Mouse (Mus musculus) adrenal gland, postnatal 25 days (tissue): ENCODE measurements around the gene Nphp4. TPM values are rescaled to one million over a fixed set of nuclear protein-coding genes. Genes with fewer than 3 reads are reported as not detected.
A peak's percentile ranks its signal among the peaks of the same experiment; 100 is the strongest.

Source experiments
- DNase-seq: peaks from one replicate; pipeline ENCODE4 v3.0.0; 2021; ENCODE audit warnings: mixed read lengths
- long read RNA-seq: library from polyadenylated mRNA; stranded (forward); transcript quantifications from one replicate; pipeline ENCODE4 v2.0.0, GENCODE M21; 2021
- total RNA-seq: library from RNA; stranded (reverse); gene quantifications from 2 replicates; pipeline ENCODE4 v1.2.3, GENCODE M21; 2021

Gene Nphp4
- total RNA-seq, result 2.7 and 4.1 TPM in 2 replicates
- long read RNA-seq, partial matches to known transcripts, result 1 of 1 reads
- long read RNA-seq, other reads (novel, unspliced or antisense), result 0 of 1 reads

GRCm38 (mm10) chr4:152476427-152477023 is at the start of gene Nphp4:
Nphp4 (plus strand) TSS chr4:152476706.
- no peak for DNase-seq

- no peak for DNase-seq
Measured at GRCm38 (mm10) chr4:152428259-152428658, 48.2 kb upstream of the Nphp4 start.

DNA sequence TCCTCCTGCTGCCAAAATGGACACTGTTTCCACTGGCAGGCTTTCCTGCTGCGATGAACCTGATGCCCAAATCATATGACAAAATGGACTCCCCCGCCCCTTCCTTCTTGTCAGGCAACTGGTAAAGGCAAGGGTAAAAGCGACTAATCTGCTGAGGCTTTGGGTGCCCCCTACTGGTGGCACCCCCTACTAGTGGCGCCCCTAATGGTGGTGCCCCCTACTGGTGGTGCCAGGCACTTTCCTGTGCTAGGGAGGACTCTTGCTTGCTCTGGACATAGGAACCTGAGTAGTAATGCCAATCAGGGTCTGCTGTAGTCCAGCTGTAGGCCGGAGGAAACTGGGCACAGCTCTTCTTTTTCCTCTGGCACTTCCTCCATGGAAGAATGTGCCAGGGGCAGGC is 44.2 kb upstream of the Nphp4 start:
- DNase-seq, result peak; percentile 54

DNA sequence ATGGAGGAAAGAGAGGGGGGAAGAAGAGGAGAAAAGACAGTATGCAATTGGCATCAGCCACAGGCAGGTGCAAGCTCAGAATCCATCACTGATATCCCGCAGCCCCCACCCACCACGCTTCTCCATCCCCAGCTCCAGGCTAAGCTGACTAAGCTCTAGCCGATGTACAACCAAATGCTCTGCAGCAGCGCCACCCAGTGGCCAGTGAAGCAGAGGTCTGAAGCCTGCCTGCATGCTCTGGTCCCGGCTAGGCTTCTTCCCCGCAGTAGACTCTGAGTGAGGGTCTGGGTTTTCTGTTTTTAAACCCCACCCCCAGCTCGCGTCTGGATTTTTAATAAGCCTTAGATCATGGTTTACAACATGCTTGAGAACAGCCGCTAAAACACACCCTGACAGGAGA is 41.7 kb upstream of the Nphp4 start:
- DNase-seq, result peak; percentile 92

GRCm38 (mm10) chr4:152435255-152435654 is 41.3 kb upstream of the Nphp4 start:
- DNase-seq, result peak; percentile 82

DNA sequence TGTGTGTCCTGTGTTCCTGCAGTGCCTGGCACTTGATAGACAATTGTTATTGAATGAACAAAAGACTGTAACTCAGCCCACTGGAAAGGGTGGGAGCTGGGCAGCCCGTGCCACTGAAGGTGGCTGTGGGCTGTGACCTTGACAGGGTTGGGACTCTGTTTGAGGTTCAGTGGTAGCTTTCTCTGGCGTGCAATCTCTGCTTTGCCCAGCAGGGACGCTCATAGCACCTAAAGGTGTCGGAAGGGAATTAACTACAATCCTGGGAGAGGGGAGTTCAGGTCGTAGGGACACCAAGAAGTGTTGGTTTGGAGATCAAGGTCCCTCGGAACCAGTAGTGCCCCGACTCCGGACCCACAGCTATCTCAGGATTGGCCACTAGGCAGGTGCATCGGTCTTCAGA is 35.6 kb upstream of the Nphp4 start:
- no peak for DNase-seq

DNA sequence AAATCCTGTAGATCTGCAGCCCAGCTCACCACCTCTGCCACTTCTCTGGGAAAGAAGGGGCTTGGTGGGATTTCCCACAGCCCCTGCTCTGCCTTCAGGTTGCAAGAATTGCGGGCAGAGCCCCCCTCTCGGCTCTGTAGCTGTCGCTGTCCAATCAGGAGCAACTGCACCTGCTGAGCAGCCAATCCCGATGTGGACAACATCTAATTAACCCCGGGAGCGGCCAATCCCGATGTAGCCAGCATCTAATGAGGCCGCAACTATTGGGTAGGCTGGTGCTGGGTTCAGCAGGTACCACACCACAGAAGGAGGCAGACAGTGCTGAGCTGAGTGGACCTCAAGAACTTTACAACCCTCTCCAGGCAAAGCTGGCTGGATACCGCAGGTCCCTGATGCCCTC is 35.0 kb upstream of the Nphp4 start:
- no peak for DNase-seq

GRCm38 (mm10) chr4:152446178-152446577 is 30.3 kb upstream of the Nphp4 start:
- DNase-seq, result no peak

- DNase-seq, result no peak
Measured at GRCm38 (mm10) chr4:152447731-152448665, 28.5 kb upstream of the Nphp4 start.

DNA sequence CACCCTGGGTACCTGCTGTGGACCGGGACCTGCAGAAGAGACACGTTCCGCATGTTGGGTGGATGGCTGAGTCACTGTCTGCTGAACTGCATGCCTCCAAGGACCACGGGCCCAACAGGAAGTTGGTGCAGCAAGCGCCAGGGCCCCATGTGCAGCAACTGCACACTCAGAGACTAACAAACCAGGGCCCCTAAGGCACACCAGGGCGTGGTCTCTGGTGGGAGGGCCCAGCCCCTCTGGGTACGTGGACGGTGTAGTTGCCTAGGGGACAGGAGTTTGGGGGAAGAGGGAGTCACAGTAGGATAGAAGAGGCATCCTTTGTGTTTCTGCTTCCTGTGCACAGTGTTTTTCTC is 27.9 kb upstream of the Nphp4 start:
- DNase-seq, result no peak

GRCm38 (mm10) chr4:152451371-152451770 is 25.1 kb upstream of the Nphp4 start:
- no peak for DNase-seq

DNA sequence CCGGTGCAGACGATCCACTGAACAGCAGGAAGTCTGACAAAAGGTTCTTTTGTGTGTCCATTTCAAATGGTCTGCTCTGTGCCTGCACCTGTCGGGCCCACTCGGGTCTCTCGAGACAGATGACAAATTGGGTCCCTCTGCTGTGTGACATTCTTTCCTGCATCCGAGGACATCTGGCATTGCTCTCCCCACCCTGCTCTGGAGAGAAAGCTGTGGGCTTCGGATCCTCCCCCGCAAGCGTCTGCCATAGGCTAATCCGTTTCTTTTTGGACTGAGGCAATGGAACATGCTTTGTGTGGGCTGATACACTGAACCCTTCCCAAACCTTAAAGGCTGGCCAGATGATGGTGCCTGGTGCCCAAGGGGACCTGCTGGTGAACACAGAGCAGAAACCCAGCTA is 23.4 kb upstream of the Nphp4 start:
- no peak for DNase-seq

GRCm38 (mm10) chr4:152454153-152454552 is 22.4 kb upstream of the Nphp4 start:
- no peak for DNase-seq

GRCm38 (mm10) chr4:152456609-152457008 is 19.9 kb upstream of the Nphp4 start:
- no peak for DNase-seq

DNA sequence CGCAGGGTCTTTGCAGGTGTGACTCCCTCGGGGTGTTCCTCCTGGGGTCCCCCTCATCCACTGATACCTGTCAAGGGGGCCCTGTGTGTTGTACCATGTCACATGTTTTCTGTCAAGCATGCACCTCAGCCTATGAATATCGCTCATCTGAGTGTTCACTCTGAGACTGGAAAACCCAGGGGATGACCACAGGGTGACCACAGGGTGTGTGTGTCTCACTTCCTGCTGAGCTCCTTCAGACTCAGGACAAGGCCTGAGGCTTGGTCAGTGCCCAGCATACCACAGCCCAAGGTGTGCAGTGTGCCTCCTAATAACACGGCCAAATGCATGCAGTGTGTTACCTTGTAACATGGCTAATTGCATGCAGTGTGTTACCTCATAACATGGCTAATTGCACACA is 18.8 kb upstream of the Nphp4 start:
- no peak for DNase-seq

DNA sequence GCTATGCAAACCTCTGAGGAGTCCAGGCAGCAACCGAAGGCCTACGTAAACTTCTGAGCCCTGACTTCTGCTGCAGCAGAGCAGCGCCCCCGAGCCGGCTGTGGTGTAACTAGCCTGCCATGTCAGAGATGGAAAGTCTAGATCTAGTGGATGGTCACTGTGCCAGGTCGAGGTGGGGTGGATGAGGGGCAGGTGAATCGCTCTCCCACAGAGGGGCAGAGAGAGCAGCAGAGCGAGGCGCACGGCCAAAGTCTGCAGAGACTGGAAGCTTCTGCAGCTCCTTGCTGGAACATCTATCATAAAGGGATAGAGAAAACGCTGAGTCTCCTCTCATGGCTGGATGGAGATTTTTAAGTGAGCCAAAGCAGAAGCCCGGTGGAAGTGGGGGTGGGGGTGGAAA is 14.0 kb upstream of the Nphp4 start:
- DNase-seq, result no peak

GRCm38 (mm10) chr4:152463147-152463546 is 13.4 kb upstream of the Nphp4 start:
- no peak for DNase-seq

GRCm38 (mm10) chr4:152465116-152465515 is 11.4 kb upstream of the Nphp4 start:
- DNase-seq, result no peak

DNA sequence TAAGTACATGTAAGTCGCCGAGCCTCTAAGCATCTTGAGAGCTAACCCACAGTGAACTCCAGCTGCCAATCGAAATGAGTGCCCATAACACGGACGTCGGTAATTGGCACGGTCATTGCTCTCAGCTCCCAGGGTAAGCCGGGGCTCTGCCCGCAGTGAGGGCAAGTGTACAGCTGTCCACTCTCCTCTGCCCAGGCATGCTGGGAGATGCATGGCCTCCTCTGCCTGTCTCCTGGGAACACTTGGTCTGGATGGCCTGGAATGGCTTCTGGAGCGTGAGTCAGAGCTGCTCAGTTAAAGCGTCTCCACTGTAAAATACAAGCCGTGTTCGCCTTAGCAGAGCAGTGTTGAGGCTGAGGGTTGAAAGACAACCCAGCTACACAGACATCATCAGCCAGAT is 9.9 kb upstream of the Nphp4 start:
- DNase-seq, result no peak

DNA sequence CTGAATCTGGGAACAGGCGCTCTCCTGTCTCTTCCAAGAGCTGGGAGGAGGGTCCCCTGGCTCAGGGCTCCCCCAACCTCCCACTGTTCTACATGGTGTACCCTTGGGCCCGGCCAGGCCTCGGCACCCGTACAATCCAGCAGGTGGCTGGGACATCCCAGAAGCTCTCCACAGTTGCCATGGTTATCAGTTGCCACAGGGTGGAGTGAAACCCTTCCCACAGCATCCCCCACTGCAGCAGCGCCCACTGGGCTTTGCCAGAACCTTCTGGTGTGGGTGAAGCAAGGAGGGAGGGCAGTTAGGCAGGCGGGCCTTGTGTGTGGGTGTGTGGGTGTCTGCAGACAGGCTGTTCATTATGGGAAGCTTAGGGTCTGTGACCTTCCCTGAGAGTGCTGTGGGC is 8.6 kb upstream of the Nphp4 start:
- no peak for DNase-seq

DNA sequence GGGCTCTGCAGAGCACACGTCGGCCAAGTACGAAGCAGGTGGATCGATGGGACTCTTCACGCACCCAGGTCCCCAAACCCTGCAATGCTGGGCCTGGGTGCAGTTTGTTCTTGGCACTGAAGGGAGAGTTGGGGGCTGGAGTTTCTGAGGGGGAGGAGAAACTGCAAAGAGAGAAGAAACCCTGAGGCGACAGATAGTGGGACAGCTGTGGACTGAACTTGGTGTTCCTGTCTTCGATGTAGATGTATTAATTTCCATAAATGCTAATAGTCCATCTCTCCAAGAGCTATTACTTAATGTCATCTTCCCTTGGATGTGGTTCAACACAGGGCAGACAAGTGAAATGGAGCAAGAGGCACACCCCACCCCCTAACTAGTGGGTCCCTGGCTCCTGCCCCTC is 565 bp upstream of the Nphp4 start:
- DNase-seq, result no peak

DNA sequence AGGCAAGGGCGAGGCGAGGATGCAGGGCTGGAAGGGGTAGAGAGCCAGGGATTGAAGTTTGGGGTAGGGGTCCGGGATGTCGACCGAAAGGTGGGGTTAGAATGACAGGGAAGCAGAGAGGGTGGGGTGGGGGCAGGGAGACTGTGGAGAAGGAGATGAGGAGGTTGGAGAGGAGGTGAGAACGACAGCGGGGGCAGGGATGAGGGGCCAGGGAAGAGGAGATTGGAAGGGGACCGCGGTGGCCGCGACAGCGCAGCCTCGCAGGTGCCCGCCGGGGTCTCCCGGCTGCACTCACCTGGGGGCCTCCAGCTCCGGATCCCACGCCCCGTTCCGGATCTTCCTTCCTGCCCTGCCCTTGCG is 580 bp downstream of the Nphp4 start:
- no peak for DNase-seq

DNA sequence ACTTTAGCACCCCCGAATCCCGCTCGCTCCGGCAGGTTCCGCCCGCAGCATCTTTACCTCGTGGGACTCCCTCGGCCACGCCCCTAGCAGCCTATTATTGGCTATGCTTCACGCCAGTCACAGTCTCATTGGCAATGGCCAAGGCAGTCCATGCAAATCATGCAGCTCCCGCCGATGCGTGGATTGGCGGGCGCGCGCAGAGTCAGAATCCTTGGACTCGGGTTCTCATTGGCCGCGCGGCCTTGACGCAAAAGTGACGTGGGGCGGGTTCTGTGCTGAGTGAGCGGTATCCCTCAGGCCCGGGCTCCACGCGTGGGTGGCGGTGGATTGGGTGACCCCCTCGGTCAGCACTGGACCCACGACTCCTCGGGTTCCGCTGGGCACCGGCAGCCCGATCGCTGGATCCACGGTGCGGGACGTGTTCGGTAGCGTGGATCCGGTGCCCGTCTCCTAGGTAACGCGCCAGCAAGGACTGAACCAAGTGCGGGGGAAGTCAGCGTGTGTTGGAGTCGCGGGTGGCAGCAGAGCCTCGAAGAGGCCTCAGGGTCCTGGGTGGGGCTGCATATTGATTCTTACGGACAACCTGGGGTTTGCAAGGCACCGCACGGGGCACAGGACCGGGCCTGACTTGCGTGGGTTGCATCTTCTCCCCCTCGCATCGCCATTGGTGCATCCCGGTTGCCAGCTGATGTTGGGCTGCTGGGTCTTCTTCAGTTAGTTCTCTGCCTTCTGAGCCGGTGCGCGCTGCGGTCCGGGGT is 1.1 kb downstream of the Nphp4 start, which contains the start of gene Kcnab2:
Gene Kcnab2 (minus strand): TSS at position 406 of the 758 bp plus-strand sequence.
- DNase-seq, result peak; percentile 99
